Mouse (Mus musculus) kidney, embryonic 15.5 days (tissue): ENCODE data around the gene Cryba2. TPM values are rescaled to one million over a fixed set of nuclear protein-coding genes. Genes with fewer than 3 reads are reported as not detected.

Experiments
- ATAC-seq: fragments of 200-750 bp; cut with Nextera tagmentation; replicated peaks from 2 replicates; pipeline ENCODE4 v1.8.0; 2017; ENCODE audit warnings: moderate TSS enrichment; ENCODE audit not compliant: low FRiP score
- H3K27ac ChIP-seq: fragments of 300-500 bp; sonication (generic); 2 replicates; pipeline ENCODE4 v1.5.1; 2015; ENCODE audit warnings: mild to moderate bottlenecking, inconsistent platforms
- H3K27me3 ChIP-seq: fragments of 300-500 bp; sonication (generic); 2 replicates; pipeline ENCODE4 v1.6.1; 2015; ENCODE audit warnings: inconsistent platforms
- H3K36me3 ChIP-seq: fragments of 300-500 bp; sonication (generic); 2 replicates; pipeline ENCODE4 v1.6.1; 2015; ENCODE audit warnings: inconsistent platforms
- H3K4me1 ChIP-seq: fragments of 300-500 bp; sonication (generic); 2 replicates; pipeline ENCODE4 v1.6.1; 2015; ENCODE audit warnings: inconsistent platforms
- H3K4me2 ChIP-seq: fragments of 300-500 bp; sonication (generic); 2 replicates; pipeline ENCODE4 v1.6.1; 2015; ENCODE audit warnings: moderate library complexity, mild to moderate bottlenecking, inconsistent platforms
- H3K4me3 ChIP-seq: fragments of 300-500 bp; sonication (generic); replicated peaks from 2 replicates; pipeline ENCODE4 v1.5.1; 2015; ENCODE audit warnings: mild to moderate bottlenecking, inconsistent platforms
- H3K9ac ChIP-seq: fragments of 300-500 bp; sonication (generic); 2 replicates; pipeline ENCODE4 v1.6.1; 2015; ENCODE audit warnings: mild to moderate bottlenecking, inconsistent platforms
- H3K9me3 ChIP-seq: fragments of 300-500 bp; sonication (generic); replicated peaks from 2 replicates; pipeline ENCODE4 v1.6.1; 2016; ENCODE audit warnings: inconsistent platforms
- WGBS: fragments of 180-500 bp; shearing (Covaris S2); methylation state at CpG from one replicate; pipeline ENCODE4 v1.1.7; 2015; ENCODE audit warnings: mixed read lengths; 5-methylcytosine and 5-hydroxymethylcytosine counted together
- polyA plus RNA-seq: library from polyadenylated mRNA; unstranded; fragments of >200 nt; fragmentation: Nextera tagmentation; extraction: Ambion mirVana; gene quantifications from 2 replicates; pipeline ENCODE4 v1.2.1, GENCODE M21; 2015

The Cryba2 gene
- polyA plus RNA-seq, 1 experiment from 2014 or later: not detected

DNA sequence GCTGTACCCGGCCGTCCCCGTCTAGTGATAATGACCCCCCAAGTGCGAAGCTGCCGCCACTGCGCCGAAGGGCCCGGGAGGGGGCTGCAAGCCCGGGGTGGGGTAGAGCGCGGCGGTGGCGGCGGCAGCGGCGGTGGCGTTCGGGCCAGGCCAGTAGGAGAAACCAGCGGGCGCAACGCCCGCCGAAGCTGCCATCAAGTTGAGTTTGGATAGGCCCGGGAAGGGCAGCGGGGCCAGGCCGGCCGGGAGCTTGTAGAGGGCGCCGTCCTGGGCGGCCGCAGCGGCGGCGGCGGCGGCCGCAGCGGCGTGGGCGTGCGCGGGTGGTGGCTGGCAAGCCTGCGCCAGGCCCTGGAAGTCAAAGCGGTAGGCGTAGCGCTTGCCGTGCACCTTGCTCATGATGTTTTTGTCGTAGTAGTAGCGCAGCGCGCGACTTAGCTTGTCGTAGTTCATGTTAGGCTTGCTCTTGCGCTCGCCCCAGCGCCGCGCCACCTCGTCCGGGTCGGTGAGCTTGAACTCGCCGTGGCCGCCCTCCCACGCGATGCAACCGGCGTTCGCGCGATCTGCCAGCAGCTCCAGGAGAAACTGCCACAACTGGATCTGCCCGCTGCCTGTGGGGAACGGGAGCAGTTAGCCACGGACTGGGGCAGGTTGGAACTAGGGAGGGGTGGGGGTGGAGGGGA lies 10.7 kb downstream of the Cryba2 start:
- H3K4me3 ChIP-seq: peak overlapping the region; percentile 41
- H3K9me3 ChIP-seq: no peaks in the 10 kb centered on the region
- H3K9ac ChIP-seq: 0 out of 2 replicates have a peak overlapping the region, but pooled peaks have one; percentile 8
- no peak for ATAC-seq
- no peaks in the 10 kb centered on the region for H3K36me3 ChIP-seq
- H3K4me1 ChIP-seq: peaks cover 33% of the 10 kb centered on the region
- H3K27ac ChIP-seq: no peak overlapping the region
- H3K4me2 ChIP-seq: peak overlapping the region; percentile 63
- peaks cover 94% of the 10 kb centered on the region for H3K27me3 ChIP-seq
- under 1% methylated on average over 73 of the region's 74 CpGs for WGBS

DNA sequence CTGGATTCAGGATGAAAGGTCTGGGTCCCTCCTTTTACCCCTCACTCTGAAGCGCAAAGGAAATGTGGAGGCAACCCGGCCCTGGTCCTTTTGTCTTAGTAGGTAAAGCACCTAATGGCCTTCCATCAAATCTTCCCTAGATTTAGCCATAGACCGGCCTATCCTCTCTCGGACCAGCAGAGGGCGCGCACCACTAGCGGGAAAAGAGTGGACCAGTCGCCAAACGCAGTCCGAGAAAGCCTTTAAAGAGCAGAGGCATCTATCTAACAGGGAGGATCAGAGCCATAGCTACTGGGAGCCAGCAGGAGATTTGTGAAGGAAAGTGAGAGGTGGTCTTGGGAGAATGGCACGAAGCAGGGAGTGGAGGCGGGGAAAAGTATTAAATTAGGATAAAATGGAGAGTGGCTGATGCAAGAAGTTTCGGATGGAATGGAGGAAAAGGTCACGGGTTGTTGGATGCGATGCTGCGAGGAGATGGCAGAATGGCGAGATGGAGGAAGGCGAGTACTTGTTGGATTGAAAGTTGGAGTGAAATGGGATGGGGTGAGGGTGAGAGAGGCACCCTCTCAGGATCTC lies 12.1 kb downstream of the Cryba2 start:
- no peak overlapping the region for H3K9ac ChIP-seq
- H3K9me3 ChIP-seq: no peaks in the 10 kb centered on the region
- 2% methylated on average over 18 of the region's 18 CpGs for WGBS
- no peak for ATAC-seq
- H3K36me3 ChIP-seq: no peaks in the 10 kb centered on the region
- H3K4me1 ChIP-seq: peaks cover 32% of the 10 kb centered on the region
- peaks cover 89% of the 10 kb centered on the region for H3K27me3 ChIP-seq
- H3K4me2 ChIP-seq: peak overlapping the region; percentile 31; the same call in 1 of the 2 replicates
- peak overlapping the region; percentile 12; the same call in 1 of the 2 replicates for H3K4me3 ChIP-seq
- no peak overlapping the region for H3K27ac ChIP-seq

DNA sequence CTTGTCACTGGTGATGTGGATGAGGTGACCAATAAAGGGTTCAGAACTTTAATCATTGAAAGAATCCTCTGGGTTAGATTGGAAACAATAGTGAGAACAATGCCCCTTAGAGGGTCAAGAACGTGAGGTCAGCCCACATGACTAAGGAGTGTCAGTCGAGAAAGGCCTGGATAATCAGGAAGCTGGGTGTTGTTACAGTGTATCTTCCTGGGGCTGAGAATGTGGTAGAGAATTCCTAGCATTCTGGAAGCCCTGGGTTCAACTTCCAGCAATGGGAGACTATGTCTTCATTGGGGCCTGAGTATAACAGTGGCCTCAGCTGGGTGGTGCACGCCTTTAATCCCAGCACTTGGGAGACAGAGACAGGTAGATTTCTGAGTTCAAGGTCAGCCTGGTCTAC lies 15.7 kb downstream of the Cryba2 start:
- no peak overlapping the region for H3K4me3 ChIP-seq
- no peaks in the 10 kb centered on the region for H3K9me3 ChIP-seq
- H3K36me3 ChIP-seq: no peaks in the 10 kb centered on the region
- no peak overlapping the region for H3K9ac ChIP-seq
- peaks cover 5% of the 10 kb centered on the region for H3K4me1 ChIP-seq
- ATAC-seq: no peak
- peaks cover 69% of the 10 kb centered on the region for H3K27me3 ChIP-seq
- 58% methylated on average over 3 of the region's 3 CpGs for WGBS
- no peak overlapping the region for H3K4me2 ChIP-seq
- no peak overlapping the region for H3K27ac ChIP-seq

DNA sequence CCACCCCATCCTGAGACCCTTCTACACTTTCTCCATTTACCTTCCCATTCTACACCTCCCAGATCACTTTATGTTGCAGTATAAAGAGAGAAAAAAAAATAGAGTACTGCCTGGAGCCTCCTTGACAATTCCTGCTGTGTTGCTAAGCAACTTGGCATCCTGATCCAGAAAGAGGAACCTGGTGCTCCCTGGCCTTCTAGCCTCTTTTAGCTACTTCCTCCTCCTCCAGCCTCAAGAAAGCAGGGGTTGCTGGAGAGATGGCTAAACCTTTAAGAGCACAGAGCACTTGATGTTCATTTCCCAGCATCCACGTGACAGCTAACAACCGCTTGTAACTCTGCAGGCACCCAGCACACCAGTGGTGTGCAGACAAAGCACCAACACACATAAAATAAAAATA lies 20.7 kb downstream of the Cryba2 start:
- peaks cover 42% of the 10 kb centered on the region for H3K27me3 ChIP-seq
- no peak overlapping the region for H3K9ac ChIP-seq
- WGBS: 54% methylated on average over 2 of the region's 2 CpGs
- H3K36me3 ChIP-seq: no peaks in the 10 kb centered on the region
- H3K27ac ChIP-seq: no peak overlapping the region
- H3K4me2 ChIP-seq: no peak overlapping the region
- H3K4me3 ChIP-seq: no peak overlapping the region
- no peaks in the 10 kb centered on the region for H3K4me1 ChIP-seq
- H3K9me3 ChIP-seq: no peaks in the 10 kb centered on the region
- ATAC-seq: no peak

DNA sequence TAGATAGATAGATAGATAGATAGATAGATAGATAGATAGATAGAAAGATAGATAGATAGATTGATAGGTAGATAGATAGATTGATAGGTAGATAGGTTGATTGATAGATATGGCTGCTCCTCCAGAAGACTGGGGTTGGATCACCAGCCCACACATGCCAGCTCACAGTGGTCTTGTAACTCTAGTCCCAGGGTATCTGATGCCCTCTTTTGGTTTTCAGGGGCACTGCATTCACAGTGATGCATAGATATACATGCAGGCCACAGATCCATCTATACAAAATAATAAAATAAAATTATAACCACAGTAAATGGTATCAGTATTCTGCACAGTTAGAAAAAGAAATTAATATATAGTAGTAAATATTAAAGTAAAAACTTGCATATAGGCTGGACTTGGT lies 31.2 kb downstream of the Cryba2 start:
- H3K4me3 ChIP-seq: no peak overlapping the region
- peaks cover 17% of the 10 kb centered on the region for H3K4me1 ChIP-seq
- H3K4me2 ChIP-seq: no peak overlapping the region
- H3K9ac ChIP-seq: no peak overlapping the region
- H3K36me3 ChIP-seq: no peaks in the 10 kb centered on the region
- peaks cover 64% of the 10 kb centered on the region for H3K27me3 ChIP-seq
- no peak for ATAC-seq
- H3K9me3 ChIP-seq: no peaks in the 10 kb centered on the region
- H3K27ac ChIP-seq: no peak overlapping the region

DNA sequence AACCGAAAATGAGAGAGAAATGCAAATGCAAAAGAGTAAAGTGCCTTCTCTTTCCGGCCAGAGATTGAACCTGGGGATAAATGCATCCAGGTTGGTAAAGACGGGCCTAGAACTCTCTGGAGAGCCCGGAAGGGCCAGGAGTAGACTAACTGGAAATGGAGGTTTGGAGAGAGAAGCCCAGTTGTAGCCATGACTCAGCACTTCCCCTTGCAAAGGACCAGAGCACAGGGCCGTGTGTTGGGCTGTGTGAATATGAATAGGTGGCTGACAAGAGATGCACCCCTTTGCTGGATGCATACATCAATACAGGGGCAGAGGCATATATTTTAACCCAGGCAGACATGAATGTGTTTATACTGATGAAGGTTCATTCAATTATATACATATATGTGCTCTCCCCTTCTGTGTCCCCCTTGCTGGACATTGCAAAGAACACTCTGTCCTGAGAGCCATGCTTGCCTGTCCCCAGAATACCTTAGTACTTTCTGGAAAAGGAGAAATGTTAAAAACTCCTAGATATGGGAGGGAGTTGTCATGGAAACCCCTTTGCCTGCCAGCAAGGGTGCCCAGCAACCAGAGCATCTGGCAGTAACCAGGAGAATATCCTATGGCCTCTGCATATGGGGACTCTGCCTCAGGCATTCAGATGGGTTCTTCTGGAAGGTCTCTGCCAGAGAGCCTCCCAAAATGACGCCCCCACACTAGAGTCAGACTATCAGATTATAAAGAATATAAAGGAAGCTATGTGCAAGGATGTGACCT lies 33.5 kb downstream of the Cryba2 start:
- WGBS: 45% methylated on average over 6 of the region's 6 CpGs
- H3K27ac ChIP-seq: no peak overlapping the region
- no peak for ATAC-seq
- H3K4me3 ChIP-seq: no peak overlapping the region
- H3K27me3 ChIP-seq: peaks cover 80% of the 10 kb centered on the region
- 0 out of 2 replicates have a peak overlapping the region, but pooled peaks have one; percentile 58 for H3K4me2 ChIP-seq
- no peak overlapping the region for H3K9ac ChIP-seq
- H3K36me3 ChIP-seq: no peaks in the 10 kb centered on the region
- H3K4me1 ChIP-seq: peaks cover 36% of the 10 kb centered on the region
- no peaks in the 10 kb centered on the region for H3K9me3 ChIP-seq

DNA sequence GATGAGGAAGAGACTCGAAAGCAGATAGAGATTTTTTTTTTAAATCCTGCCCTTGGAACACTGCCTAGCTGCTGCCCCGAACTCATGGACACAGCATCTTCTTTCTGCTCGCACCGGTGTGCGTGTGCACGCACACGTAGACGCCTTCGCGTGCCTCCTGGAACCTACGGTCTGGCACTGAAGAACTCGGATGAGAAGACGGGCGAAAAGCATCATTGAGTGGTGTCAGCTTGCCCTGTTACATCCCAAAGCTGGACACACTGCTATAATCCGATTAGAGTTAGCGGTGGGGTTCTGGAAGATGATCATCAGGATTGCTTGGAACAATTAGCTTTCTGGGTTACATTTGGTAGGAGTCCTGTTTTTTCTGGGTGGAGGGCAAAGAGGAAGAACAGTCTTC lies 34.1 kb downstream of the Cryba2 start:
- WGBS: 6% methylated on average over 16 of the region's 16 CpGs
- Histone ChIP-seq H3K27me3 (peaks cover 86% of the 10 kb centered on the region), H3K4me3 (peak overlapping the region; percentile 32)

DNA sequence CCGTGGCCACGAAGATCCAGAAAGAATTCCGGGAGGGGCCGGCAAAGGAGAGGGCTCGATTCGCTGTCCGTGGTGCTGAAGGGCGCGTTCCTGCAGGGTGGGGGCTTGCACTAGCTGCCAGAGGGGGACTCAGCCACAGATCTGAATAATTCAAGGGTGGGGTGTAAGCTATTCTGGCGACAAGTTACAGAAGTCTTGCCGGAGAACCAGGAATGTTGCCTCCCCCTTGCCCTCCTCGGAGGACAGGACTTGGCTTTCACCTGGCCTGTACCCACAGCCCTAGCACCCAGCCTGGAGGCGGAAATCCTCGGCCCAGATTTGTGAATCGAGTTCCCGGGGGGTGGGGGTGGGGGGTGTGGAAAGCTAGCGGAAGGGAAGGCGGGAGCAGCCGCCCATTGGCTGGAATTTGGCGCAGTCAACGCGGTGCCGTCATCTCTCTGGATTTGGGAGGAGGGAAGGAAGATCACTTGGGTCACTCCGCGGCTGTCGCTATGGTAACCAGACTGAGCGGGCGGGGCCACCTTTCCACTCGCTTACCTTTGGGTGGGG lies 34.7 kb downstream of the Cryba2 start:
- Histone ChIP-seq H3K9ac (no peak overlapping the region), H3K4me3 (peak overlapping the region; percentile 32), H3K4me1 (peaks cover 41% of the 10 kb centered on the region), H3K4me2 (peak overlapping the region; percentile 58), H3K27ac (no peak overlapping the region), H3K9me3 (no peaks in the 10 kb centered on the region), H3K36me3 (no peaks in the 10 kb centered on the region), H3K27me3 (peaks cover 92% of the 10 kb centered on the region)
- 1% methylated on average over 29 of the region's 29 CpGs for WGBS
- ATAC-seq: no peak

More for the DNA sequence above, 34.1 kb downstream of the Cryba2 start:
- Histone ChIP-seq H3K27ac (no peak overlapping the region), H3K4me1 (peaks cover 41% of the 10 kb centered on the region), H3K9ac (no peak overlapping the region), H3K9me3 (no peaks in the 10 kb centered on the region), H3K4me2 (peak overlapping the region; percentile 58), H3K36me3 (no peaks in the 10 kb centered on the region)
- ATAC-seq: no peak

DNA sequence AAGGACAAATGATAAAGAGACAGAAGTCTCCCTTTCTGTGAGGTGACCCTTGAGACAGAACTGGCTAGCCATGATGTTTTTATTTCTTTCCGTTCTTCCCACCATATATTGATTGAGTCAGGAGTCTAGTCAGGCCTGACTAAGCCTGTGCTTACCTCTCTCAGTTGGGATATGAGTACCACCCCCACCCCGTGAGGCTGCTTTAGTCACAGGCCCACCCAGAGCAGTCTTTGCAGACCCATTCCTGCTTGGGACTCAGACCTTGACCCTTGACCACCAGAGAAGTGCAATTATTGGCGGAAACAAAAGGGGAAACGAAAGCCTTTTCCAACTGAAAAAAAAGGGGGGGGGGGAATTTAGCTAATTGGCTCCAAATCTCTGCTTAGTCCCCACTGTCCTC lies 35.3 kb downstream of the Cryba2 start:
- 5% methylated on average over 4 of the region's 4 CpGs for whole genome bisulfite sequencing
- H3K4me2 ChIP-seq: peak overlapping the region; percentile 58
- peaks cover 41% of the 10 kb centered on the region for H3K4me1 ChIP-seq

DNA sequence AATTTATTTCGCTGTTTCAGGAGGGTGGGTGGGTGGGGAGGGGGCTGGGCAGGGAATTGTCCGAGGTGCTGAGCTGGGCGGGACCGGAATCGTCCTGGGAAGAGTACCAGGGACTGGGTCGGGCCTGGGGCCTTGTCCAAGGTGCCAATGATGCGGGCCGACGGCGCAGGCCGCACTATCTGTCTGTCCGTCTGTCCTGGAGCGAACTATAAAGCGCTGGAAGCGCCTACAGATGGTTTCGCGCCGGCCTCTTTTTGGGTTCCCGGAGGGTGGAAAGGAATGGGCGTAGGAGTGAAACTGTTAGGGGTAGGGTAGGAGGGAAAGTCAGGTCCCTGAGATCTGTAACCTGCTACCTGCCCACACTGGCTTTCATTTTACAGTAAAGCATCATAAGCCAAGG lies 35.7 kb downstream of the Cryba2 start:
- Histone ChIP-seq H3K9me3 (no peaks in the 10 kb centered on the region), H3K36me3 (no peaks in the 10 kb centered on the region), H3K4me2 (no peak overlapping the region), H3K9ac (no peak overlapping the region), H3K4me1 (peaks cover 41% of the 10 kb centered on the region), H3K27ac (no peak overlapping the region), H3K27me3 (peaks cover 94% of the 10 kb centered on the region), H3K4me3 (no peak overlapping the region)
- no peak for ATAC-seq
- 2% methylated on average over 20 of the region's 20 CpGs for WGBS

More for the DNA sequence above, 35.3 kb downstream of the Cryba2 start:
- Histone ChIP-seq H3K9me3 (no peaks in the 10 kb centered on the region), H3K27me3 (peaks cover 94% of the 10 kb centered on the region), H3K36me3 (no peaks in the 10 kb centered on the region), H3K4me3 (0 out of 2 replicates have a peak overlapping the region, but pooled peaks have one; percentile 32), H3K27ac (no peak overlapping the region), H3K9ac (no peak overlapping the region)
- ATAC-seq: no peak

DNA sequence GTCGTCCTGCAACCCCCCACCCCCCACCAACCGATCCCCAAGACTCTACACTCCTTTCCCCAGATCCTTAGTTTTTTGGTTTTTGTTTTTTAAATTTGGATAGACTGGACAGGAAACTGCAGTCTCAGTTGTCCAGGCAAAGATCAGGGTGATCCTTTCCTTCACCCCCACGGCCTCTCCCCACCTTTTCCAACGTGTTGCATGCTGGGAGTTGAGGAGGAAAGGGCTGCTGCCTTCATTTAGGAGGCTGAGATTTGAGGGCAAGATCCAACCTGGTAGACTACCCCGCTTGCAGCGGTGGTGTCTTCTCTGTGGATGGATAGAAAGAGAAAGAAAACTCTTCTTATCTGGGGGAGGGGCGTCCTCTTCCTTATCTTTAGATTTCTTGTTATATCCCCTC lies 36.2 kb downstream of the Cryba2 start:
- no peaks in the 10 kb centered on the region for H3K36me3 ChIP-seq
- WGBS: 0% methylated on average over 7 of the region's 7 CpGs
- H3K4me2 ChIP-seq: no peak overlapping the region

DNA sequence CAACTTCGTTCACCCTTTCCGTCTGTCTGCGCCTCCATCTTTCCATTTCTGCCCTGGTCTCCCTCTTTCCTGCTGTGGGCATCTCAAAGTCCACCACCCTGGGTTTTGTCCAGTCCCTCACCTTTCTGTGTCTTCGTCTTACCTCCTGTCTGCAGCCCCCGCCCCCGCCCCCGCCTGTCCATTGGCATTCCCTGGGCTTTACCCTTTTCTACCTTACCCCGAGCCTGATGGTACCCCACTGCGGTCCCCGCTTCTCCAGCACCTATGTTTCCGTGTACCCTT lies 36.6 kb downstream of the Cryba2 start:
- no peak overlapping the region for H3K27ac ChIP-seq
- no peaks in the 10 kb centered on the region for H3K9me3 ChIP-seq
- H3K4me1 ChIP-seq: peaks cover 41% of the 10 kb centered on the region
- peaks cover 96% of the 10 kb centered on the region for H3K27me3 ChIP-seq
- peak overlapping the region; percentile 56 for H3K4me3 ChIP-seq
- H3K4me2 ChIP-seq: peak overlapping the region; percentile 94
- no peak overlapping the region for H3K9ac ChIP-seq
- no peaks in the 10 kb centered on the region for H3K36me3 ChIP-seq
- 4% methylated on average over 11 of the region's 11 CpGs for WGBS
- no peak for ATAC-seq

More for the DNA sequence above, 36.2 kb downstream of the Cryba2 start:
- no peaks in the 10 kb centered on the region for H3K9me3 ChIP-seq
- H3K4me1 ChIP-seq: peaks cover 41% of the 10 kb centered on the region
- H3K27ac ChIP-seq: no peak overlapping the region
- no peak overlapping the region for H3K4me3 ChIP-seq
- no peak overlapping the region for H3K9ac ChIP-seq
- ATAC-seq: no peak
- H3K27me3 ChIP-seq: peaks cover 94% of the 10 kb centered on the region
